Comparison of ENCODE assay signal across 20 mouse cellular contexts in genomic region chr9:48826377-48826889, GRCm38 (mm10). TPM values are rescaled to one million over a fixed set of nuclear protein-coding genes. Genes with fewer than 3 reads are reported as not detected.
DNase-seq lines count a peak whose midpoint lies in the region; ATAC-seq and TF ChIP-seq lines count a peak whose summit lies in the region.
"Had no signal": no experiment of that assay in that cellular context is flagged by ENCODE, and none has a peak within 500 bp of the region (broad histone marks: within the 10 kb centered on the region; RNA-seq: fewer than 3 reads in every experiment).

No protein-coding gene starts in this region.

- H3K27me3 ChIP-seq in heart, postnatal 0 days (ENCODE audit: control insufficient read depth, insufficient read depth, low read length), result no peaks in the 10 kb centered on the region
- H3K27me3 ChIP-seq in hindbrain, embryonic 10.5 days (ENCODE audit: insufficient read depth, poor library complexity, severe bottlenecking), result no peaks in the 10 kb centered on the region

- no peak overlapping the region for H3K4me2 ChIP-seq in heart, postnatal 0 days (ENCODE audit: low read depth, low read length)
- H3K4me2 ChIP-seq: forebrain, embryonic 13.5 days; heart, embryonic 12.5 days; hindbrain, embryonic 13.5 days; stomach, embryonic 15.5 days had no signal

- no peak overlapping the region for H3K9ac ChIP-seq in heart, postnatal 0 days (replicated peaks; ENCODE audit: low read depth, low read length)
- H3K9ac ChIP-seq: forebrain, embryonic 13.5 days; heart, embryonic 12.5 days; hindbrain, embryonic 13.5 days; stomach, embryonic 15.5 days had no signal

- ATAC-seq in heart, postnatal 0 days (ENCODE audit: insufficient read depth, low read depth), result peak; percentile 48
- ATAC-seq in megakaryocyte-erythroid progenitor cell, adult 5-6 weeks (replicated peaks; ENCODE audit: low FRiP score, low TSS enrichment, poor library complexity, severe bottlenecking), result peak; percentile 54
- ATAC-seq: forebrain, embryonic 13.5 days had no signal

- WGBS in heart, postnatal 0 days, result 57% methylated on average over 7 of the region's 7 CpGs
- WGBS in hindbrain, embryonic 10.5 days, result 85% methylated on average over 7 of the region's 7 CpGs

- H3K4me3 ChIP-seq in heart, postnatal 0 days (ENCODE audit: low read depth, low read length), result no peak overlapping the region
- H3K4me3 ChIP-seq in hindbrain, embryonic 10.5 days, result no peak overlapping the region
- H3K4me3 ChIP-seq: forebrain, embryonic 13.5 days; heart, embryonic 12.5 days; hindbrain, embryonic 13.5 days; myocyte; stomach, embryonic 15.5 days had no signal

- no peak for TF ChIP-seq EP300 in heart, postnatal 0 days (IDR thresholded peaks at IDR 0.05; ENCODE audit: low read depth)

- H3K9me3 ChIP-seq in heart, postnatal 0 days (replicated peaks; ENCODE audit: control insufficient read depth, low read length), result no peaks in the 10 kb centered on the region
- H3K9me3 ChIP-seq in hindbrain, embryonic 10.5 days, result no peaks in the 10 kb centered on the region
- H3K9me3 ChIP-seq: forebrain, embryonic 13.5 days; heart, embryonic 12.5 days; hindbrain, embryonic 13.5 days; stomach, embryonic 15.5 days had no signal

- H3K27ac ChIP-seq in heart, postnatal 0 days (ENCODE audit: low read depth), result no peak overlapping the region
- no peak overlapping the region for H3K27ac ChIP-seq in hindbrain, embryonic 10.5 days
- H3K27ac ChIP-seq: forebrain, embryonic 13.5 days; hindbrain, embryonic 13.5 days; stomach, embryonic 15.5 days had no signal

- H3K36me3 ChIP-seq in heart, postnatal 0 days (replicated peaks; ENCODE audit: control insufficient read depth, insufficient read depth, low read length), result peaks cover 27% of the 10 kb centered on the region
- H3K36me3 ChIP-seq in hindbrain, embryonic 10.5 days, result peaks cover 58% of the 10 kb centered on the region
- H3K36me3 ChIP-seq: heart, embryonic 12.5 days; hindbrain, embryonic 13.5 days; stomach, embryonic 15.5 days had no signal

- no peak for TF ChIP-seq CTCF in heart, postnatal 0 days (IDR thresholded peaks at IDR 0.05; ENCODE audit: low read depth)

- peaks cover 44% of the 10 kb centered on the region for H3K4me1 ChIP-seq in heart, postnatal 0 days (ENCODE audit: control insufficient read depth, insufficient read depth)
- H3K4me1 ChIP-seq in hindbrain, embryonic 10.5 days (replicated peaks), result peaks cover 69% of the 10 kb centered on the region

- no peak for DNase-seq in heart, postnatal 0 days (ENCODE audit: low spot score)
- no peak for DNase-seq in heart, postnatal 4 days
- peak; percentile 12 for DNase-seq in A20 (ENCODE audit: low read depth, low spot score)
- peak; percentile 84 for DNase-seq in gastrocnemius, postnatal 25 days
- no peak for DNase-seq in left cerebral cortex, adult 11 months (ENCODE audit: low spot score)
- DNase-seq in hindbrain, embryonic 10.5 days (ENCODE audit: low spot score), result no peak
- DNase-seq: adrenal gland, postnatal 36 days; cerebellum, adult 9-11 months; embryo, embryonic 11 days; kidney, adult 18-20 months; kidney, postnatal 36 days; lung, adult 18-20 months; retina, postnatal 1 day; thymus, postnatal 25 days had no signal

RNA-seq across cellular contexts. Expression of gene Zbtb16, which starts 9.6 kb away (rescaled TPM):
- total RNA-seq in heart, postnatal 0 days (2014; rRNA removed; ENCODE audit: low replicate concordance), result 54.7 and 65.0 TPM in 2 replicates
- polyA plus RNA-seq in heart, postnatal 0 days (2015; fragmentation: Nextera tagmentation; extraction: Ambion mirVana), result 1.8 and 5.0 TPM in 2 replicates
- total RNA-seq in heart, postnatal 4 days (2021), result 10 to 100 TPM; 24.0 to 24.7 TPM
- total RNA-seq in gastrocnemius, postnatal 25 days (2021), result 100 to 1,000 TPM; 102 to 134 TPM
- 3.4 and 4.0 TPM in 2 replicates for total RNA-seq in megakaryocyte-erythroid progenitor cell, adult 5-6 weeks (2014; fragmentation: Nextera tagmentation)
- total RNA-seq in megakaryocyte-erythroid progenitor cell, adult 5-6 weeks (2017), result 2.3 and 6.4 TPM in 2 replicates
- 22.6 and 35.6 TPM in 2 replicates for polyA plus RNA-seq in hindbrain, embryonic 10.5 days (2016; fragmentation: Nextera tagmentation; extraction: Ambion mirVana)
- polyA plus RNA-seq: myocyte had no signal

Comparison
In these comparisons a context has a peak if more than half of its experiments do, and no peak if none do; other contexts are left out.
1. DNase-seq: peak in A20 (single experiment) and gastrocnemius, postnatal 25 days (single experiment); none in heart, postnatal 0 days (single experiment), heart, postnatal 4 days (single experiment), left cerebral cortex, adult 11 months (single experiment) and hindbrain, embryonic 10.5 days (single experiment).